Mouse (Mus musculus) cerebellum, adult (tissue): ENCODE measurements around the gene Gopc.
"Not testable (repeated sequence)": the region's sequence is repeated elsewhere in the genome, so short reads cannot be mapped to it uniquely, and the experiment has no call there.

Source experiments
- ATAC-seq: cut with Nextera tagmentation; 2 replicates; pipeline ENCODE4 v1.9.2; 2017; ENCODE audit warnings: mild to moderate bottlenecking, moderate library complexity, mixed read lengths; ENCODE audit not compliant: insufficient number of reproducible peaks, low FRiP score, low TSS enrichment

The Gopc gene

GRCm38 (mm10) chr10:52304574-52304973 is 77.3 kb downstream of the Gopc start:
- ATAC-seq, result no peak

GRCm38 (mm10) chr10:52302271-52302670 is 79.7 kb downstream of the Gopc start:
- no peak for ATAC-seq

- ATAC-seq, result no peak
These were observed 80.2 kb downstream of the Gopc start for GRCm38 (mm10) chr10:52301766-52302165.

GRCm38 (mm10) chr10:52298568-52298967 is 83.4 kb downstream of the Gopc start:
- not testable (repeated sequence) for ATAC-seq

GRCm38 (mm10) chr10:52295934-52296333 is 86.0 kb downstream of the Gopc start:
- ATAC-seq, result no peak

GRCm38 (mm10) chr10:52293921-52294577 is 87.9 kb downstream of the Gopc start:
- no peak for ATAC-seq

GRCm38 (mm10) chr10:52292391-52292790 is 89.5 kb downstream of the Gopc start:
- not testable (repeated sequence) for ATAC-seq

GRCm38 (mm10) chr10:52289261-52289660 is 92.7 kb downstream of the Gopc start:
- no peak for ATAC-seq

GRCm38 (mm10) chr10:52287852-52288533 is 93.9 kb downstream of the Gopc start:
- ATAC-seq, result no peak
